Mouse (Mus musculus): ENCODE data around the gene Pnmal2. TPM values are rescaled to one million over a fixed set of nuclear protein-coding genes. Genes with fewer than 3 reads are reported as not detected.

The Pnmal2 gene
- polyA plus RNA-seq, 1 experiment from 2014 or later, result 12.2 TPM

DNA sequence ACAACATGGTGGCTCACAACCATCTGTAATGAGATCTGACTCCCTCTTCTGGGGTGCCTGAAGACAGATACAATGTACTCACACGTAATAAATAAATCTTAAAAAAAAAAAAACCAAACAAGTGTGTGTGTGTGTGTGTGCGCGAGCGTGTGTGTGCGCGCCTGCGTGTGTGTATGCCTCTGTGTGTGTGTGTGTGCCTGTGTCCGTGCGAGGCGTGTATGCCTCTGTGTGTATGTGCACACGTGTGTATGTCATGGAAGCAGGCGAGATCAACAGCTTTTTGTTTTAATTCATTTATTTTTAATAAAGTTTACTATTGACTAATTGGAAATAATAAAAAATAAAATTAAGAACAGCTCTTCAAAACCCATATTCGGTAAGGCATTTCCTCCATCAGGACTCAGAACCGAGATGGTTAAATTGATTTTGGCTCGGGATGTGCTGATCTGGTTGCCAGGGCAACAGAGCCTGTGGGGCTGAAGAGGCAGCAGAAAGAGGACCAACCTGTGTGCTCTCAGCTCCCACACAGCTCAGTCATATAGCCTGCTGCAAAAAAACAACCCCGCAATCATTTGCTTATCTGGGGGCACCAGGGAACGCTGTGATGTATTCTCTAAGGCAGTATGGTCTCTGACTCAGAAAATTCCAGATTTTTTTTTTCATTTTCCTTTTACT, 6.2 kb upstream of the Pnmal2 start:
- WGBS, result 73% methylated on average over 17 of the region's 17 CpGs
- Histone ChIP-seq H3K27me3 (ENCODE audit: insufficient read depth, poor library complexity, severe bottlenecking) (peaks cover 3% of the 10 kb centered on the region; the same call in 1 of the 2 replicates), H3K4me1 (replicated peaks) (peaks cover 20% of the 10 kb centered on the region), H3K36me3 (no peaks in the 10 kb centered on the region), H3K27ac (no peak overlapping the region), H3K4me3 (no peak overlapping the region), H3K9me3 (no peaks in the 10 kb centered on the region)
- no peak for DNase-seq (ENCODE audit: low spot score)

DNA sequence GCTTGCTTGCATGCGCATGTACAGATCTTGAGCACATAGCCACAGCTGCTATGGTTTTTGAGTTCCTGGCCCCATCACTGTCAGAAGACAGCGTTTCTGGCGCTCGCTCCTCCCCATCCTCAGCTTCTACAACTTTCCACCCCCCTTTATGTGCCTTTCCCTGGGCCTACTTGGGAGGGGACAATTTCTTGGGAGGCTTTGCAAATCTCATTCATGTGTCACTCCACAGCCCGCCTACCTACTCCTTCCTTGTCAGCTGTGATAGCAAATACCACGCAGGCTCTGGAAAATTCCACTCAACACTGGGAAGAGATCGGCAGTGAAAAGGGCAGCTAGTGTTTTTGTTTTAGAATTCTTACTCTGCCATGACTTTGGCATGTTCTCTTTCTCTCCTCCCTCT, 4.2 kb upstream of the Pnmal2 start:
- H3K27ac ChIP-seq, result peak overlapping the region; percentile 35; the same call in 1 of the 2 replicates
- H3K9me3 ChIP-seq, result no peaks in the 10 kb centered on the region; the same call in 1 of the 2 replicates
- no peak for DNase-seq (ENCODE audit: low spot score)
- H3K27me3 ChIP-seq (ENCODE audit: insufficient read depth, poor library complexity, severe bottlenecking), result peaks cover 16% of the 10 kb centered on the region
- no peaks in the 10 kb centered on the region for H3K36me3 ChIP-seq
- WGBS, result 54% methylated on average over 7 of the region's 7 CpGs
- H3K4me1 ChIP-seq (replicated peaks), result peaks cover 37% of the 10 kb centered on the region
- no peak overlapping the region for H3K4me3 ChIP-seq

DNA sequence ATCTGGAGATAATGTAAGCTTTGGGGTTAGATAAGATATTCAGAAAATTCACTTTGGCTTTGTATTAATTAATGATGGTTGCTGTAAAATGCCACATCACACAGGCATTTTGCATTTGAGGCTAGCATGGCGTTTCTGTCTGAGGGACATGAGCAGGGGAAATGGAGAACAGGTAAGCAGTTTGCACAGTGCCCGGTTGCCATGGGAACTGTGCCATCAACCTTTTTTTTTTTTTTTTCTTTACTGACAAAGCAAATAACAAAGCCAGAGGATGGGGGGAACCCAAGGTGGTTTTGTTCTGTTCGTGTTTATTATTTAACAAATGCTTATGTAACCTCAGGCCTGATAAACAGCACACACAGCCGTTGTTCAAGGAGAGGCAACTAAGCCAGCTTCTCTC, 1.6 kb upstream of the Pnmal2 start:
- Histone ChIP-seq H3K9me3 (no peaks in the 10 kb centered on the region; the same call in 1 of the 2 replicates), H3K4me1 (replicated peaks) (peaks cover 63% of the 10 kb centered on the region), H3K36me3 (no peaks in the 10 kb centered on the region), H3K4me3 (no peak overlapping the region), H3K27ac (no peak overlapping the region), H3K27me3 (ENCODE audit: insufficient read depth, poor library complexity, severe bottlenecking) (peaks cover 42% of the 10 kb centered on the region)
- WGBS, result 72% methylated on average over 4 of the region's 4 CpGs
- DNase-seq (ENCODE audit: low spot score), result no peak

DNA sequence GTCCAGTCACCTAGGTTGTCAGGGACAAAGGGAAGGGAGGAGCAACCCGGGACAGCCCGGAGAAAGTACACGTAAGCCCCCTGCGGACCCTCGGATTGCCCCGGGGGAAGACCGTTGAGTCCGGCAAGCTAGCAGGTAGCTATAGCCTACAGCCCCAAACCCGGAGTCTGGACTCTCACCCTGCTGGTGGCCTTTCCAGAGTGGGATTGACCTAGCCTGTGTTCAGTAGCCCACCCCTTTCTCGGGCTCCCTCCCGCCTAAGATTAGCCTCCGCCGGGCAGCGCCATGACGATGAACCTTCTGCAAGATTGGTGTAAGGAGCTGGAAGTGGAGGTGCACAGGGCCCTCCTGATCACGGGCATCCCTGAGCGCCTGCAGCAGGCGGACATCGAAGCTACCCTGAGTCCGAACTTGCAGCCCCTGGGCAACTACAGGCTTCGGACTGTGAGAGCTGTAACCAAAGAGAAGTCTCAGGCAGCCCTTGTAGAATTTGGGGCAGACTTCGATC, 380 bp downstream of the Pnmal2 start:
- Histone ChIP-seq H3K36me3 (no peaks in the 10 kb centered on the region), H3K4me3 (peak overlapping the region; percentile 71), H3K27ac (peak overlapping the region; percentile 89), H3K9me3 (no peaks in the 10 kb centered on the region; the same call in 1 of the 2 replicates), H3K27me3 (ENCODE audit: insufficient read depth, poor library complexity, severe bottlenecking) (peaks cover 62% of the 10 kb centered on the region), H3K4me1 (replicated peaks) (peaks cover 68% of the 10 kb centered on the region)
- WGBS, result under 1% methylated on average over 22 of the region's 22 CpGs
- no peak for DNase-seq (ENCODE audit: low spot score)

DNA sequence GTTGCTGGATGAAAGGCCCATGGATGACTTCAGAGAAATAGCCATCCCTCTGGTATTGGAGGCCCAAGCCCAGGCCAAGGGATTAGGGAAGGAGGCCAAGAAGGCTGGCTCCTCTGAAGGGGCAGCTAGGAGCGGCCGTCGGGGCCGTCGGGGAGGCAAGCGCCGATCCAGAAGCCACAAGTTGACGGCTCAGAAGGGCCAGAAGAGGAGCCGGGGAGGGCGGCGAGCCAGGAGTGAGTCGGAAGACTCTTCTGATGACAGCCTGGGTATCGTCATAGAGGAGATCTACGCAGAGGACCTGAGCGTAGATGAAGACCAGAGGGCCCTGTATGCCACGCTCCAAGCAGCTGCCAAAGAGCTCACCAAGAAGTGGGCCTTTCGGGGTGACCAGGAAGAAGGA, 937 bp downstream of the Pnmal2 start:
- no peaks in the 10 kb centered on the region for H3K36me3 ChIP-seq
- DNase-seq (ENCODE audit: low spot score), result no peak
- H3K27me3 ChIP-seq (ENCODE audit: insufficient read depth, poor library complexity, severe bottlenecking), result peaks cover 67% of the 10 kb centered on the region
- WGBS, result 11% methylated on average over 17 of the region's 17 CpGs
- H3K4me3 ChIP-seq, result peak overlapping the region; percentile 71
- peak overlapping the region; percentile 89 for H3K27ac ChIP-seq
- no peaks in the 10 kb centered on the region; the same call in 1 of the 2 replicates for H3K9me3 ChIP-seq
- peaks cover 67% of the 10 kb centered on the region for H3K4me1 ChIP-seq (replicated peaks)

DNA sequence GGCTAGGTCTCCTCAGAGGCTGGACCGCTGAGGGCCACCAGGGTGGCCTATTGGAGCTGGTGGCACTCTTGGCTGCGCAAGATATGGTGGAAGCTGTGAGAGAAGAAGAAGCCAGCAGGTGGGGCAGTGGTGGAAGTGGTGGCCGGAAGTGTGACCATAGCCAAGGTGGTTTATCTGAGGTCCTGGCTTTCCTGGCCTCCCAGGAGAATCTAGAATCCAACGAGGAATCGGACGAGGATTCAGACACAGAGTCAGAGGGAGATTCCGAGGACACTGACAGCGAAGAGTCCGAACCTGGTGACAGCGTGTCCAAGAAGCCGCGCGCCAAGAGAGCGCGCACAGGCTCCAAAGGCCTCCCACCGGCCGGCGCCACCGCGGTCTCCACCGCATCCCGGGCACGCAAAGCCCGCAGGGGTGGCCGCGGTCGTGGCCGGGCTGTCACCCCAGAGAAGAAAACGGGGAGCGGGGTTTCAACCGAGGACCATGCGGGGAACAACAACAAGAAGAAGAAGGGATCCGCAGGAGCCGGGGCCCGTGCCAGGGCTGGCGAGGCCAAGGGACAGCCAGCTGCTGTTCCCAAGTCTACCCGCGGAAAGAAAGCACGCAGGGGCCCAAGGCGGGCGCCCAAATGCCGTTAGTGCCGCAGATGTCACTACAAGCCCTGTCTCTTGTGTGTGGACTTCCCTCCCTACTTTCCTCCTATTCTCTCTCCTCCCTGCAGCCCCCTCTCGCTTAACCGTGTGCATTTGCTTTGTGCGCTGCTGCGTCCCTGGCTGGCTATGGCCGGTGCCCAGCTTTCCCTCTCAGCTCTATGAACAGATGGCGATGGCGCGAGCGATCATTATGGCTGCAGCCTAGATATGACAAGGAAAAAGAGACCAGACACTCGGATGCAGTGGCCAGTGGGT, 2.2 kb downstream of the Pnmal2 start:
- Histone ChIP-seq H3K9me3 (no peaks in the 10 kb centered on the region; the same call in 1 of the 2 replicates), H3K4me1 (replicated peaks) (peaks cover 70% of the 10 kb centered on the region), H3K4me3 (peak overlapping the region; percentile 51), H3K27me3 (ENCODE audit: insufficient read depth, poor library complexity, severe bottlenecking) (peaks cover 71% of the 10 kb centered on the region), H3K27ac (peak overlapping the region; percentile 64; the same call in 1 of the 2 replicates), H3K36me3 (no peaks in the 10 kb centered on the region)
- 2% methylated on average over 53 of the region's 53 CpGs for WGBS
- peak; percentile 42 for DNase-seq (ENCODE audit: low spot score)

DNA sequence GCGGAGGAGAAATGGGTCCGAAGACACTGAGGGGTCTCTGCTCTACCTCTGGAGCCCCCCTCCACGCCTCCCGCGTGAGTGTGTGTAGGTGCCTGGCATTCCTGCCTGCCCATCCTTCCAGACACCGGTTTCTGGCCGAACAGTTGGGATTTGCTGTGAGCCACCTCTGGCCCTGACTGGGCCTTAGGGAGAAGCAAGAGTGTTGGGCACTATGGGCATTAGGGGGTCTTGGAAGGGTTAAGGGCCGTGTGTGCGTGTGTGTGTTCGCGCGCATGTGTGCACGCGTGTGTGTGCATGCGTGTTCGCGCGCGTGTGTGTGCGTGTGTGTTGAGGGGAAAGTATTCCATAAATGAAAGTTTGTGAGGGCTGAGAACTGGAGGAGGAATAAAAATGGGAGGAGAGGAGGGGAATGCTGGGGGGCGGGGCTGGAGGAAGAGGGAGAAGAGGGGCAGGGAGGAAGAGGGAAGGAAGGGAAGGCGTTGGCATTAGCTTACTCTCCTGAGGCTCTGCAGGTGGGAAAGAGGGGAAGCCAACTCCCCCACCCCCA, 2.9 kb downstream of the Pnmal2 start:
- no peak for DNase-seq (ENCODE audit: low spot score)
- H3K27me3 ChIP-seq (ENCODE audit: insufficient read depth, poor library complexity, severe bottlenecking), result peaks cover 76% of the 10 kb centered on the region
- H3K4me1 ChIP-seq (replicated peaks), result peaks cover 70% of the 10 kb centered on the region
- 0 out of 2 replicates have a peak overlapping the region, but pooled peaks have one; percentile 64 for H3K27ac ChIP-seq
- 15% methylated on average over 22 of the region's 22 CpGs for WGBS
- H3K36me3 ChIP-seq, result no peaks in the 10 kb centered on the region
- H3K4me3 ChIP-seq, result peak overlapping the region; percentile 51
- no peaks in the 10 kb centered on the region; the same call in 1 of the 2 replicates for H3K9me3 ChIP-seq

- Histone ChIP-seq H3K9me3 (no peaks in the 10 kb centered on the region; the same call in 1 of the 2 replicates), H3K36me3 (no peaks in the 10 kb centered on the region), H3K4me1 (replicated peaks) (peaks cover 70% of the 10 kb centered on the region), H3K4me3 (peak overlapping the region; percentile 51), H3K27me3 (ENCODE audit: insufficient read depth, poor library complexity, severe bottlenecking) (peaks cover 76% of the 10 kb centered on the region), H3K27ac (no peak overlapping the region)
- DNase-seq (ENCODE audit: low spot score), result no peak
- WGBS, result 8% methylated on average over 4 of the region's 4 CpGs
Observed at GRCm38 (mm10) chr7:16947959-16948361, 3.5 kb downstream of the Pnmal2 start.

GRCm38 (mm10) chr7:16948923-16949458, 4.5 kb downstream of the Pnmal2 start:
- 47% methylated on average over 8 of the region's 8 CpGs for WGBS
- DNase-seq (ENCODE audit: low spot score), result no peak
- Histone ChIP-seq H3K4me1 (replicated peaks) (peaks cover 65% of the 10 kb centered on the region), H3K4me3 (no peak overlapping the region), H3K27ac (no peak overlapping the region), H3K9me3 (no peaks in the 10 kb centered on the region; the same call in 1 of the 2 replicates), H3K36me3 (no peaks in the 10 kb centered on the region), H3K27me3 (ENCODE audit: insufficient read depth, poor library complexity, severe bottlenecking) (peaks cover 68% of the 10 kb centered on the region)

DNA sequence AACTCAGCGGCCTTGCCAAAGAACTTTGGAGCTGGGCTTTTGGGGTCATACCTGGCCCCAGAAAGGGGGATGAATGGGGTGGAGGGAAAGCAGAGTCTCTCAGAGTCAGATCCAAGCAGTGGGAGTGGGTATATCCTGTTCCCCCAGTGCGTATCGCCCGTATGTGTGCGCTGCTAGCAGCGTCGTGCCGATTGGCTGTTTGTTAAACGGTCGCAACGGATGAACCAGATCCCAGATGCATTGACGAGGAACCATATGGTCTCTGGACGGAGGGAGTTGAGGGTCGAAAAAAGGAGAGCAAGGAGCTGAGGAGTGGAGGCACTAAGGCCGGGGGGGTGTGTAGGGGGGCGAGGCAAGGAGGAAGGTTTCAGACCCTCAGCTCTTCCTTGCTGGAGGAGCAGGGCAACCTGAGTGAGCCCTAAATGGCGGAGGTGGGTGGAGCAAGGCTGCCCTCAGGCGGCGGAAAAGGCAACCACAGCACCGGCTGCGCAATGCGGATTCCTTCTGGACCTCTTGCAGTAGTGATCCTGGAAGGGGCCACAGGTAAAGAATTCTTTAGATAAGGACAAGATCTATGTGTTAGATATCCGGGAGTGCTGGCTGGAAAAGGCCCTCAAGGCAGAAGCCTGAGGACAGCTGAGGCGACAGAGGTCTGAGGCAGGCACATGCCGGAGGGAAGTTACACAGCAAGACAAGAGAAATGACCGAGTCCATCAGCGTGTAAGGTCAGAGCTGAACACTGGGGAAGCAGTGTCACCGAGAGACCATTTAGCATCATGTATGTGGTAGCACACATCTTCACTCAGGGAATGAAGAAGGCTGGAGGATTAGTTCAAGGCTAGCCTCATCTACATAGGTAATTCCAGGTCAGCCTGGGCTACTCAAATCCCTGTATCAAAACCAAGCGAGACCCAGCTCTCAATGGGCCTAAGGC, 5.7 kb downstream of the Pnmal2 start:
- H3K4me1 ChIP-seq (replicated peaks), result peaks cover 53% of the 10 kb centered on the region
- 11% methylated on average over 29 of the region's 29 CpGs for WGBS
- no peaks in the 10 kb centered on the region for H3K36me3 ChIP-seq
- H3K9me3 ChIP-seq, result peaks cover 5% of the 10 kb centered on the region; the same call in 1 of the 2 replicates
- peak overlapping the region; percentile 6; the same call in 1 of the 2 replicates for H3K27ac ChIP-seq
- DNase-seq (ENCODE audit: low spot score), result peak; percentile 88
- peaks cover 61% of the 10 kb centered on the region for H3K27me3 ChIP-seq (ENCODE audit: insufficient read depth, poor library complexity, severe bottlenecking)
- peak overlapping the region; percentile 49 for H3K4me3 ChIP-seq

DNA sequence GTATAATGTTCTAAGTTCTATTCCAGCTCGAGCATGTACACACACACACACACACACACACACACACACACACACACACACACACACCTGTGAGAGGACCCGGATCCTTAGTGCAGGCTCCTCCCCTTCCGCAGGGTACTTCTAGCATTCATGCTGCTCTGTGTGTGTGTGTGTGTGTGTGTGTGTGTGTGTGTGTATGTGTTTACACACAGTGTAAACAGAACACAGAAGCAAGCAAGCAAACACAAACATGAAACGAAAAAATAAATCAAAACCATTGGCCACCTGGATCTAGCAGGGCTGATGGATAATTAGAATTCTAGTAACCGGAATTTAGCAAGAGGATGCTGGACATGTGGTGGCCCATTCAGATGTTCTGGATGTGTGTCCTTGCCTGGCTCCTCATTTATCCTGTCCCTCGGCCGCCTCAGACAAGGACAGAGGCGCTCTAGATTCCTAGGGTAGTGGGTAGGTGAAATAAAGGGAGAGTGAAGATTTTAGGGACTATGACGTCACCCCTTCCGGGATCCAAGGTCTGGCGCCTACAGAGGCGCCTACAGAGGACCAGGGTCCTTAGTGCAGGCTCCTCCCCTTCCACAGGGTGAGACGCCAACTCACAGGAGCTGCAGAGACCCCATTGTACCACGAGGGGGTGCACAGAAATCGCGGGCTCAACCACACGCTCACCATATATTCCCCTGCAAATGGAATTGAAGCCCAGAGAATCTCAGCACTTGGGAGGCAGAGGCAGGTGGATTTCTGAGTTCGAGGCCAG, 6.6 kb downstream of the Pnmal2 start:
- H3K9me3 ChIP-seq, result peaks cover 5% of the 10 kb centered on the region; the same call in 1 of the 2 replicates
- no peak overlapping the region for H3K27ac ChIP-seq
- H3K27me3 ChIP-seq (ENCODE audit: insufficient read depth, poor library complexity, severe bottlenecking), result peaks cover 52% of the 10 kb centered on the region
- WGBS, result 29% methylated on average over 18 of the region's 18 CpGs
- no peak overlapping the region for H3K4me3 ChIP-seq
- H3K36me3 ChIP-seq, result no peaks in the 10 kb centered on the region
- H3K4me1 ChIP-seq (replicated peaks), result peaks cover 45% of the 10 kb centered on the region
- peak; percentile 86 for DNase-seq (ENCODE audit: low spot score)

Data from hindbrain, embryonic 10.5 days (tissue).